Mouse (Mus musculus): ENCODE results near the gene Mcpt9. TPM values are rescaled to one million over a fixed set of nuclear protein-coding genes. Genes with fewer than 3 reads are reported as not detected.
"Not testable (repeated sequence)": the region's sequence is repeated elsewhere in the genome, so short reads cannot be mapped to it uniquely, and the experiment has no call there.

Mcpt9 gene
- total RNA-seq (2021) (not detected), polyA plus RNA-seq (2012; rRNA removed) (not detected in 2 replicates)
- long read RNA-seq = 0 reads

GRCm38 (mm10) chr14:56030395-56030794, at the start of gene Mcpt9:
Gene Mcpt9, minus strand, starts transcription at chr14:56030495.
- H3K36me3 ChIP-seq (ENCODE audit: control insufficient read depth, insufficient read depth, low read length); H3K4me1 ChIP-seq (ENCODE audit: control insufficient read depth, insufficient read depth, low read length); H3K79me2 ChIP-seq (replicated peaks; ENCODE audit: control insufficient read depth, insufficient read depth, low read length); H3K9ac ChIP-seq (ENCODE audit: low read depth, low read length); H3K27ac ChIP-seq; H3K4me3 ChIP-seq; DNase-seq; intact Hi-C loops (cut with DNase I); H3K27me3 ChIP-seq (ENCODE audit: control insufficient read depth, insufficient read depth, low read length): not testable (repeated sequence)
- 55% methylated on average over 3 of the region's 3 CpGs for WGBS

GRCm38 (mm10) chr14:56062213-56062612, 31.9 kb upstream of the Mcpt9 start, which contains the start of gene Mcpt4:
Gene Mcpt4, minus strand, starts transcription at chr14:56062313.
- intact Hi-C loops (cut with DNase I); H3K27me3 ChIP-seq (ENCODE audit: control insufficient read depth, insufficient read depth, low read length); H3K36me3 ChIP-seq (ENCODE audit: control insufficient read depth, insufficient read depth, low read length); H3K4me3 ChIP-seq; H3K79me2 ChIP-seq (replicated peaks; ENCODE audit: control insufficient read depth, insufficient read depth, low read length); DNase-seq; H3K27ac ChIP-seq; H3K4me1 ChIP-seq (ENCODE audit: control insufficient read depth, insufficient read depth, low read length); H3K9ac ChIP-seq (ENCODE audit: low read depth, low read length): not testable (repeated sequence)
- 42% methylated on average over 3 of the region's 3 CpGs for WGBS

- no peak for TF ChIP-seq CTCF (IDR thresholded peaks at IDR 0.05)
- no peak for TF ChIP-seq EP300 (IDR thresholded peaks at IDR 0.05; ENCODE audit: insufficient read depth, low read depth, low read length)
- no peak for TF ChIP-seq POLR2A (IDR thresholded peaks at IDR 0.05; ENCODE audit: insufficient read depth, low read depth, low read length)
- H3K4me3 ChIP-seq = no peak overlapping the region
- H3K27ac ChIP-seq = no peak overlapping the region
- H3K4me1 ChIP-seq (ENCODE audit: control insufficient read depth, insufficient read depth, low read length) = no peaks in the 10 kb centered on the region
- H3K9ac ChIP-seq (ENCODE audit: low read depth, low read length) = no peak overlapping the region
- 34% methylated on average over 4 of the region's 4 CpGs for WGBS
- H3K79me2 ChIP-seq (replicated peaks; ENCODE audit: control insufficient read depth, insufficient read depth, low read length) = no peaks in the 10 kb centered on the region
- H3K27me3 ChIP-seq (ENCODE audit: control insufficient read depth, insufficient read depth, low read length) = no peaks in the 10 kb centered on the region
- H3K36me3 ChIP-seq (ENCODE audit: control insufficient read depth, insufficient read depth, low read length) = no peaks in the 10 kb centered on the region
- DNase-seq = no peak
- intact Hi-C loops (cut with DNase I) = no loop called here
Measured at GRCm38 (mm10) chr14:56057722-56058121, 27.4 kb upstream of the Mcpt9 start.

- Histone ChIP-seq H3K9ac (ENCODE audit: low read depth, low read length) (no peak overlapping the region), H3K4me3 (no peak overlapping the region), H3K27ac (no peak overlapping the region), H3K27me3 (ENCODE audit: control insufficient read depth, insufficient read depth, low read length) (no peaks in the 10 kb centered on the region), H3K79me2 (replicated peaks; ENCODE audit: control insufficient read depth, insufficient read depth, low read length) (no peaks in the 10 kb centered on the region), H3K4me1 (ENCODE audit: control insufficient read depth, insufficient read depth, low read length) (no peaks in the 10 kb centered on the region), H3K36me3 (ENCODE audit: control insufficient read depth, insufficient read depth, low read length) (no peaks in the 10 kb centered on the region)
- intact Hi-C loops (cut with DNase I) = no loop called here
- TF ChIP-seq EP300 (IDR thresholded peaks at IDR 0.05; ENCODE audit: insufficient read depth, low read depth, low read length) = no peak
- no peak for TF ChIP-seq CTCF (IDR thresholded peaks at IDR 0.05)
- no peak for TF ChIP-seq POLR2A (IDR thresholded peaks at IDR 0.05; ENCODE audit: insufficient read depth, low read depth, low read length)
- no peak for DNase-seq
- WGBS = 38% methylated on average over 3 of the region's 3 CpGs
Measured at GRCm38 (mm10) chr14:56055408-56055807, 25.1 kb upstream of the Mcpt9 start.

- DNase-seq; H3K36me3 ChIP-seq (ENCODE audit: control insufficient read depth, insufficient read depth, low read length); H3K27ac ChIP-seq; H3K9ac ChIP-seq (ENCODE audit: low read depth, low read length); H3K4me1 ChIP-seq (ENCODE audit: control insufficient read depth, insufficient read depth, low read length); H3K4me3 ChIP-seq; H3K79me2 ChIP-seq (replicated peaks; ENCODE audit: control insufficient read depth, insufficient read depth, low read length); intact Hi-C loops (cut with DNase I); H3K27me3 ChIP-seq (ENCODE audit: control insufficient read depth, insufficient read depth, low read length): not testable (repeated sequence)
- WGBS = 60% methylated on average over 1 of the region's 1 CpGs
Measured at GRCm38 (mm10) chr14:56041792-56042191, 11.5 kb upstream of the Mcpt9 start, which contains the start of gene Mcpt2. Gene Mcpt2, plus strand, starts transcription at chr14:56042041.

GRCm38 (mm10) chr14:56034433-56034832, 4.1 kb upstream of the Mcpt9 start:
- DNase-seq = no peak
- 29% methylated on average over 2 of the region's 2 CpGs for WGBS
- no peak overlapping the region for H3K4me3 ChIP-seq
- H3K27ac ChIP-seq = no peak overlapping the region
- intact Hi-C loops (cut with DNase I) = no loop called here
- H3K36me3 ChIP-seq (ENCODE audit: control insufficient read depth, insufficient read depth, low read length) = no peaks in the 10 kb centered on the region
- TF ChIP-seq POLR2A (IDR thresholded peaks at IDR 0.05; ENCODE audit: insufficient read depth, low read depth, low read length) = no peak
- no peak for TF ChIP-seq EP300 (IDR thresholded peaks at IDR 0.05; ENCODE audit: insufficient read depth, low read depth, low read length)
- TF ChIP-seq CTCF (IDR thresholded peaks at IDR 0.05) = no peak
- no peak overlapping the region for H3K9ac ChIP-seq (ENCODE audit: low read depth, low read length)
- no peaks in the 10 kb centered on the region for H3K79me2 ChIP-seq (replicated peaks; ENCODE audit: control insufficient read depth, insufficient read depth, low read length)
- H3K27me3 ChIP-seq (ENCODE audit: control insufficient read depth, insufficient read depth, low read length) = no peaks in the 10 kb centered on the region
- H3K4me1 ChIP-seq (ENCODE audit: control insufficient read depth, insufficient read depth, low read length) = no peaks in the 10 kb centered on the region

- H3K36me3 ChIP-seq (ENCODE audit: control insufficient read depth, insufficient read depth, low read length); H3K79me2 ChIP-seq (replicated peaks; ENCODE audit: control insufficient read depth, insufficient read depth, low read length); H3K27me3 ChIP-seq (ENCODE audit: control insufficient read depth, insufficient read depth, low read length); H3K9ac ChIP-seq (ENCODE audit: low read depth, low read length); DNase-seq; intact Hi-C loops (cut with DNase I); H3K27ac ChIP-seq; H3K4me1 ChIP-seq (ENCODE audit: control insufficient read depth, insufficient read depth, low read length); H3K4me3 ChIP-seq: not testable (repeated sequence)
- 55% methylated on average over 4 of the region's 4 CpGs for WGBS
Measured at GRCm38 (mm10) chr14:56021305-56021704, 9.0 kb downstream of the Mcpt9 start.
